Mouse (Mus musculus) spleen, adult 2 months (tissue): ENCODE measurements around the gene Ets1.
A peak's percentile ranks its signal among the peaks of the same experiment; 100 is the strongest.

ENCODE experiments used
- CTCF ChIP-seq: fragments of 200-500 bp; IDR thresholded peaks from 2 replicates; pipeline ENCODE4 v1.5.1; 2011; ENCODE audit warnings: mild to moderate bottlenecking, inconsistent platforms; ENCODE audit not compliant: insufficient read depth, insufficient read length, insufficient replicate concordance; ENCODE audit errors: extremely low read depth
- POLR2A ChIP-seq: fragments of 200-500 bp; IDR thresholded peaks from 2 replicates; pipeline ENCODE4 v1.6.1; 2011; ENCODE audit warnings: low read depth, low read length, inconsistent platforms

DNA sequence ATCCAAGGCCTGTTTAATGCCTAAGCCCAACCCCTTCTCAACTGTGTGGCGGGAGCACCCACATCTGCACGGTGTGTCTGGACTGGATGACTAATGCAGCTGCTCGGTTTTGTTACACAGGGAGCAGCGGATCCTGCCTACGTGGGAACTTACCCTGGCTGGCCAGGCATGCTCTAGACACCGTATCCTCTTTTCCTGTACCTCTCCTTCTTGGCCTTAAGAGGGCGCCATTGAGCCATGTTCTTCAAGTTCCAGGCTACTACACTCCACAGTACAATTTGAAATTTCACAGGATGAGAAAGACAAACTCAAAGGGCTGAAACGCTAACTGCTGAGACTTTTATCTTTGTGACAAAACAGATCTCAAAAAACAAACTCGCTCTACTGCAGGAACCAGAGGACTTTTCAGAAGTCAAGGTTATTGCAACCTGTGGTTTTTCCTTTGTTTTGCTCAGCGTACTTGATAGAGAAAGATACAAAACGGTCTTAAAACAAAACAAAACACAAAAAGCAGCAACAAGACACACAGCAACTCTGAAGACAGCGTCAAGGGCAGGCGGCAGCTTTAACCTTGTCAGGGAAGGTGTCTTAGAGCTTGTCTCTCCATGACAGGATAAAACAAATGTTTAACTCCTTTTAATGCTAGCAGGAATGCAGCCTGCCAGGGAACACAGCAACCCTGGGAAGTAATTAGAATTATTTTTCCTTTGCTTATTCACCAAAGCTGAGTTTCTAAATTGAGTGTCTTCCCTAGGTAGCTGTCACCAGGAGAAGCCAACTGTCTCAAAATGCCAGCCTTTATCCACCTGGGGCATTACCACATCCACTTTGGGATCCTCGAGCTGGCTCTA is 44.1 kb upstream of the Ets1 start:
- TF ChIP-seq CTCF (peak; percentile 61; the same call in 1 of the 2 replicates), POLR2A (no peak)
